Mouse (Mus musculus): ENCODE results near the gene Depp1. TPM values are rescaled to one million over a fixed set of nuclear protein-coding genes. Genes with fewer than 3 reads are reported as not detected.
A peak's percentile ranks its signal among the peaks of the same experiment; 100 is the strongest.

Gene Depp1
- polyA plus RNA-seq, 1 experiment from 2014 or later: 6.1 TPM

DNA sequence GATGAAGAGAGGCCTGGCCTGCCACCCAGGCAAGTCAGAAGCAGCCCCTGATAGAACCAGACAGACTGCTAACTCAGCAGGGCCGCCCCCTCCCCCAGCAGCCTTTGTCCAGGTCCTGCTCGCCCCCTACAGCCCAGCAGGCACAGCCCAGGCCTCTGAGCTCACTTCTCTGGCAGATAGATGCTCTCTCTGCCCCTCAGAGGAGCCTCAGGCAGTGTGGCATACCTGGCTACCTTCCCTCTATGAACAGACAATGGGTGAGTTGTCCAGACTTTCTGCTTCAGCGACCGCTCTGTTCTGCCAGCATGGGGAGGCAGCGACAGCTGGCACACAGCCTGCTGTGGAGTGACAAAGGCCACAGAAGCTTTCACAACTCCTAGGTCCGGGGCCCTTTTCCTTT is 19.7 kb downstream of the Depp1 start:
- Histone ChIP-seq H3K27ac (ENCODE audit: low read depth, low read length) (no peak overlapping the region), H3K27me3 (replicated peaks; ENCODE audit: control insufficient read depth, insufficient read depth, low read length) (no peaks in the 10 kb centered on the region), H3K9ac (ENCODE audit: low read depth, low read length) (no peak overlapping the region), H3K9me3 (ENCODE audit: control insufficient read depth, low read length) (no peaks in the 10 kb centered on the region), H3K4me1 (replicated peaks; ENCODE audit: control insufficient read depth, insufficient read depth, low read length) (peaks cover 7% of the 10 kb centered on the region), H3K36me3 (ENCODE audit: control insufficient read depth, insufficient read depth, low read length) (no peaks in the 10 kb centered on the region), H3K4me2 (no peak overlapping the region), H3K4me3 (ENCODE audit: low read depth, low read length) (no peak overlapping the region)
- ATAC-seq (replicated peaks; ENCODE audit: low FRiP score) (no peak), DNase-seq (ENCODE audit: low spot score) (no peak)
- WGBS: 61% methylated on average over 6 of the region's 6 CpGs

DNA sequence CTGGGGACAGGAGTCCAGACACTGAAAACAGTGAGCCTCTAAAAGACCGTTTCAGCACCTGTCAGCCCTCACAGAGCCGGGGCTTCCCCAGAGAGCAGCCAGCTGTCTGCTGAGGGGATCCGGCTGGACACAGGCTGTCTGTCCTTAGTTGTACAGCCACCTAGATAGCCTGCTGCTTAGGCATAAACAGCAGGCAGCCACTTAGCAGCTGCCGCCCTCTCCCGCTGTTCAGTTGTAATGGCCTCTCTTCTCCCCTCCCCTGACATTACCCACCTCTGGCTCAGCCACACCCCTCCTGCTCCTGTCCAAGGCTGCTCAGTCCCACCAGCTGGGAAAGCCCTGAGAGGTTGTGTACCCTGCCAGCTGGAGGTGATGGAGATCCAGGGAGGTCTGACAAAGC is 20.6 kb downstream of the Depp1 start:
- Histone ChIP-seq H3K27me3 (replicated peaks; ENCODE audit: control insufficient read depth, insufficient read depth, low read length) (no peaks in the 10 kb centered on the region), H3K9me3 (ENCODE audit: control insufficient read depth, low read length) (no peaks in the 10 kb centered on the region), H3K36me3 (ENCODE audit: control insufficient read depth, insufficient read depth, low read length) (no peaks in the 10 kb centered on the region), H3K4me1 (replicated peaks; ENCODE audit: control insufficient read depth, insufficient read depth, low read length) (peaks cover 7% of the 10 kb centered on the region), H3K4me3 (ENCODE audit: low read depth, low read length) (no peak overlapping the region), H3K4me2 (no peak overlapping the region), H3K27ac (ENCODE audit: low read depth, low read length) (no peak overlapping the region), H3K9ac (ENCODE audit: low read depth, low read length) (no peak overlapping the region)
- ATAC-seq (replicated peaks; ENCODE audit: low FRiP score) (no peak), DNase-seq (ENCODE audit: low spot score) (no peak)
- 41% methylated on average over 5 of the region's 5 CpGs for WGBS

DNA sequence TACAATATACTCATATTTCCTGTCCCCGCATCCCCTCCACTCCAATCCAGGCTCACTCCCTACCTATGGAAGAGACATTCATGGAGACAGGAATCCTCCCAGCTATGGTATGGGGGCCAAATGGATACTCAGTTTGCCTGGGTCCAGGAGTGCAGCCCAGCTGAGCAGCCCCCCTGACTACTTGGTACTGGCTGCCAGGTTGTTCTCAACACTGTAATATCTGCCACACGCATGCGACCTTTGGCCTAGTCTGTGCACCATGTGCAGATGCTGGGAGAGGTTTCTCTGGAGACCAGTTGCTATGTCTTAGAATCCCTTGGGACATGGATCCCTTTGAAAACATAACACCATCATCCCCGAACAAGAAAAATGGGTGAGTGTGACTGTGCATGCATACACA is 21.4 kb downstream of the Depp1 start:
- no peaks in the 10 kb centered on the region for H3K9me3 ChIP-seq (ENCODE audit: control insufficient read depth, low read length)
- peaks cover 11% of the 10 kb centered on the region for H3K4me1 ChIP-seq (replicated peaks; ENCODE audit: control insufficient read depth, insufficient read depth, low read length)
- no peak overlapping the region; the same call in 1 of the 2 replicates for H3K4me2 ChIP-seq
- no peaks in the 10 kb centered on the region for H3K36me3 ChIP-seq (ENCODE audit: control insufficient read depth, insufficient read depth, low read length)
- no peak overlapping the region for H3K4me3 ChIP-seq (ENCODE audit: low read depth, low read length)
- ATAC-seq (replicated peaks; ENCODE audit: low FRiP score): no peak
- no peak overlapping the region for H3K27ac ChIP-seq (ENCODE audit: low read depth, low read length)
- 86% methylated on average over 4 of the region's 4 CpGs for WGBS
- H3K27me3 ChIP-seq (replicated peaks; ENCODE audit: control insufficient read depth, insufficient read depth, low read length): no peaks in the 10 kb centered on the region
- DNase-seq (ENCODE audit: low spot score): no peak
- no peak overlapping the region for H3K9ac ChIP-seq (ENCODE audit: low read depth, low read length)

DNA sequence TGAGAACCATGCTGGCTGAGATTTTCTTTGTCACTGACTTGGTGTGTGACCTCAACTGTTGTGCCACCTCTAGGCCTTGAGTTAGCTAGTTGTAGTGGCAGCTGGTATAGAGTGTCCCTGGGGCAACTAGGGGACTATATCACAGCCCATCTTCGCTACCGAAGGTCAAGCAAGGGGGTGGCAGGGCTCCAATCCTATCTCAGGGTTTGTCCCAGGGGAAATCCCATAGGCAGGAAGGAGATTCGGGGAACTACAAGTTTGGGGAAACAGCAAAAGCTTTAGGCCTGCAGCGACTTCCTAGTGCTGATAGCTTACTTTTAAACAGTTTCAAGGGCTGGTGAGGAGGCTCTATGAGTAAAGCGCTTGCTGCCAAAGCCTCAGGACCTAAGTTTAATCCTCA is 21.9 kb downstream of the Depp1 start:
- no peaks in the 10 kb centered on the region for H3K9me3 ChIP-seq (ENCODE audit: control insufficient read depth, low read length)
- ATAC-seq (replicated peaks; ENCODE audit: low FRiP score) (no peak), DNase-seq (ENCODE audit: low spot score) (no peak)
- no peak overlapping the region for H3K4me2 ChIP-seq
- H3K27me3 ChIP-seq (replicated peaks; ENCODE audit: control insufficient read depth, insufficient read depth, low read length): no peaks in the 10 kb centered on the region
- H3K36me3 ChIP-seq (ENCODE audit: control insufficient read depth, insufficient read depth, low read length): no peaks in the 10 kb centered on the region
- 79% methylated on average over 5 of the region's 5 CpGs for WGBS
- no peak overlapping the region for H3K27ac ChIP-seq (ENCODE audit: low read depth, low read length)
- no peak overlapping the region for H3K9ac ChIP-seq (ENCODE audit: low read depth, low read length)
- H3K4me1 ChIP-seq (replicated peaks; ENCODE audit: control insufficient read depth, insufficient read depth, low read length): peaks cover 14% of the 10 kb centered on the region
- H3K4me3 ChIP-seq (ENCODE audit: low read depth, low read length): no peak overlapping the region

DNA sequence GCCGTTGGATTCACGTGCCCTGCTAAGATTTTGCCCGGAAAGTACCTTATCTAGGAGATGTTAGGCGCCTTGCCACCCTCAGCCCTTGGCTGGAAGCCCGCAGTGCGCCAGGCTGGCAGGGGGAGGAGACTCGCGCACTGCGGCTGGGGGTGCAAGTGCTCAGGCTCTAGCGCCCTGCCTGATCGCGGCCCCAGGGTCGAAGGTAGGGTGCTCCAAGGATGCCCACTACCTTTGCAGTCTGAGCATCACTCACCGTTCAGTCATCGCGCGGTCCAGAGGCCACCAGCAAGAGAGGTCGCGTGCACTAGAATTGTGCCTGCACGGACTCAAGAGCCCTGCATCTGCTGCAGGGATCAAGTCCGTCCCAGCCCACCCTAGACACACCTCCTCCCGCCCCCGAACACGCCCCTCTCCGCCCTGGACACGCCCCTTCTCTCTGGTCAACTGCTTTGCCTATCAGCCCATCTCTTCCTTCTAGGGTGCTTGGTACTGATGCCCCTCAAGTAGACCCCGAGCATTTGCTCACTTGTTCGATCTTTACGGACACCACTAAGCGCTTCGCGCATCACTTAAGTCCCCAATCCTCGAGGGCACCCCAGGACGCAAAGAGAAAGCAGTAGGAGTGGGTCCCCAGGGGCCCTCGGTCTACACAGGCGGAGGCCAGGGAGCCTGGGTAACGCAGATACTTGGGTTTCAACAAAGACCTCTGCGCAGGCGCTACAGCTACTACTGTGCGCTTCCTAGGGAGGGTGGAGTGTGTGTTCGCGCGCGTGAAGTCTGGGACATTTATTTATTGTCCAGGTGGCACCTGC is 23.3 kb downstream of the Depp1 start, which contains the start of gene Rassf4:
Gene Rassf4, minus strand, starts transcription at position 482 of the 812 bp plus-strand sequence.
- peaks cover 14% of the 10 kb centered on the region for H3K4me1 ChIP-seq (replicated peaks; ENCODE audit: control insufficient read depth, insufficient read depth, low read length)
- H3K27ac ChIP-seq (ENCODE audit: low read depth, low read length): no peak within 1 kb of the TSS
- H3K9me3 ChIP-seq (ENCODE audit: control insufficient read depth, low read length): no peaks in the 10 kb centered on the region
- H3K4me3 ChIP-seq (ENCODE audit: low read depth, low read length): peak within 1 kb of the TSS; percentile 58
- DNase-seq (ENCODE audit: low spot score): peak; percentile 93
- under 1% methylated on average over 44 of the region's 44 CpGs for WGBS
- H3K4me2 ChIP-seq: peak within 1 kb of the TSS; percentile 96
- H3K9ac ChIP-seq (ENCODE audit: low read depth, low read length): peak within 1 kb of the TSS; percentile 47
- no peaks in the 10 kb centered on the region for H3K36me3 ChIP-seq (ENCODE audit: control insufficient read depth, insufficient read depth, low read length)
- no peaks in the 10 kb centered on the region for H3K27me3 ChIP-seq (replicated peaks; ENCODE audit: control insufficient read depth, insufficient read depth, low read length)
- ATAC-seq (replicated peaks; ENCODE audit: low FRiP score): peak; percentile 95

DNA sequence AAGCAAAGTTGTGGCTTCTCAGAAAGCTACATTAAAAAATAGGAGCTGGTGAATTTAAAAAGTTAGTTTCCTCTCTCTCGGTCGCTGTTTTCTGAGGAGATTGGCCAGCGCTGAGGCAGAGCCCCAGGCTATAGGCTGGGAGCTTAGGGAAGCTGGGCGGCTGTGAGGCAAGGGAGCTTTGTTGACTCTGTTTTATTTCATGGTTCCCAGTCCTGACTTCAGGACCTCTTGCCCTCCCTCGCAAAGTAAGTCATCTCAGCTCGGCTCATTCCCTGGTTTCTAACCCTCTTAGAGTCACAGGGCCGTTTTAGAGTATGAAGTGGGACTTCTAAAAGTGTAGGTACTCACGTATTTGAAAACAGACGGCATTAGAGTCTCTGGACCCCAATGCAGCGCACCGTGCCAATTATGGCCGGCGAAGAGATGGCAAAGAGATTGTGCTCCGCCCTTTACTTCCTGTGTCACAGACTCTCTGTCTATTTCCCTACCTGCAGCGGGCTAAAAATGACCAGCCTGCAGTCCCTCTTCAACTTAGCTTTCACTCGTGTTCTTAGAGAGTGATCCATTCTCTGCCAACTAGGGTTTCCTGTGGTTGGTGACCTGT is 24.0 kb downstream of the Depp1 start:
- Histone ChIP-seq H3K36me3 (ENCODE audit: control insufficient read depth, insufficient read depth, low read length) (no peaks in the 10 kb centered on the region), H3K4me2 (peak overlapping the region; percentile 96), H3K4me3 (ENCODE audit: low read depth, low read length) (peak overlapping the region; percentile 58), H3K27ac (ENCODE audit: low read depth, low read length) (no peak overlapping the region), H3K27me3 (replicated peaks; ENCODE audit: control insufficient read depth, insufficient read depth, low read length) (no peaks in the 10 kb centered on the region), H3K4me1 (replicated peaks; ENCODE audit: control insufficient read depth, insufficient read depth, low read length) (peaks cover 14% of the 10 kb centered on the region), H3K9me3 (ENCODE audit: control insufficient read depth, low read length) (no peaks in the 10 kb centered on the region), H3K9ac (ENCODE audit: low read depth, low read length) (peak overlapping the region; percentile 47; the same call in 1 of the 2 replicates)
- 19% methylated on average over 16 of the region's 16 CpGs for WGBS
- ATAC-seq (replicated peaks; ENCODE audit: low FRiP score) (peak; percentile 41), DNase-seq (ENCODE audit: low spot score) (no peak)

DNA sequence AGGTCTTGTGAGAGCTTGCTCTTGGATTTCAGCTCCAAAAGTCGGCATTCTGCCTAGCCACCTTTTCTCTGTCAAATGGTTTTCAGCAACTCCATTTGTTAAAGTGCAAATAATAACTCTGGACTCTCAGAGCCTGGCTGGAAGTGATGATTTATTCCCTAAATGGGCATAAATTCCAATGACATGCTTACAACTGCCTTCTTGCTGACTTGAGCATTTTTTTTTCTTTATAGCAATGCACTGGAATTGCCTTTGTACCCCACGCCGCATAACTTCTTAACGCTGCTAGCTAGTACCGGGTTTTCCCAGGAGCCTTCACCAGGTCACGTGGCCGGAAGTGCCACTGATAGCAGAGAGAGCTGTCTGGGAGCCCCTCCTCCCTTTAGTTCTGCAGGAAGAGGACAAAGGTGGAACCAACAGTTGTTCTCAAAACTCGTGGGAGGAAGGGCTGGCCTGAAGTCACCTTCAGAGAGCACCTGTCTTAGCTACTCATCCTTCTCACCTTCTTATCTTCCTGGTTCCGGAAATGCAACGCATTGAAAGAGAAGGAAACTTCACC is 26.0 kb downstream of the Depp1 start:
- ATAC-seq (replicated peaks; ENCODE audit: low FRiP score) (no peak), DNase-seq (ENCODE audit: low spot score) (no peak)
- no peaks in the 10 kb centered on the region for H3K9me3 ChIP-seq (ENCODE audit: control insufficient read depth, low read length)
- H3K36me3 ChIP-seq (ENCODE audit: control insufficient read depth, insufficient read depth, low read length): no peaks in the 10 kb centered on the region
- no peak overlapping the region for H3K4me2 ChIP-seq
- H3K4me1 ChIP-seq (replicated peaks; ENCODE audit: control insufficient read depth, insufficient read depth, low read length): peaks cover 11% of the 10 kb centered on the region
- H3K4me3 ChIP-seq (ENCODE audit: low read depth, low read length): no peak overlapping the region
- 62% methylated on average over 10 of the region's 10 CpGs for WGBS
- H3K27ac ChIP-seq (ENCODE audit: low read depth, low read length): no peak overlapping the region
- H3K9ac ChIP-seq (ENCODE audit: low read depth, low read length): no peak overlapping the region
- no peaks in the 10 kb centered on the region for H3K27me3 ChIP-seq (replicated peaks; ENCODE audit: control insufficient read depth, insufficient read depth, low read length)

DNA sequence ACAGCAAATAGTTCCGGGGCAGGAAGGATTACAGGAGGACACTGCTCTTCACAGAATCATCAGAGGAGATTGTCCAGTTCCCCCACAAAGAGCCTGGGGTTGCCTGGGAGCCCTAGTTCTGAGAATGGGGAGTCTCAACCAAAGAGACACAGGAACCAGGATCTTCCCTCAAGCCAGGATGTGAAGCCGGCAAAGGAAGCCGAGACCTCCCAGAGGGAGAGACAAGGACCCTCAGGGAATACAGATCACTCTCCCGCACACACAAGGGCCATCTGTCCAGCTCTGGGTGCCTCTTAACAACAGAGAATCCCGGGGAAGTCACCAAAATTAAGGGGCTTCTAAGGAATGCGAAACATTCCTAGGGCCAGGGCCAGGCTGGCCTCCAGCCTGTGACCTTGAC is 26.9 kb downstream of the Depp1 start:
- no peak overlapping the region for H3K4me3 ChIP-seq (ENCODE audit: low read depth, low read length)
- DNase-seq (ENCODE audit: low spot score): no peak
- no peak overlapping the region for H3K4me2 ChIP-seq
- H3K27me3 ChIP-seq (replicated peaks; ENCODE audit: control insufficient read depth, insufficient read depth, low read length): no peaks in the 10 kb centered on the region
- ATAC-seq (replicated peaks; ENCODE audit: low FRiP score): no peak
- no peaks in the 10 kb centered on the region for H3K36me3 ChIP-seq (ENCODE audit: control insufficient read depth, insufficient read depth, low read length)
- H3K9ac ChIP-seq (ENCODE audit: low read depth, low read length): no peak overlapping the region
- peaks cover 10% of the 10 kb centered on the region for H3K4me1 ChIP-seq (replicated peaks; ENCODE audit: control insufficient read depth, insufficient read depth, low read length)
- no peaks in the 10 kb centered on the region for H3K9me3 ChIP-seq (ENCODE audit: control insufficient read depth, low read length)
- H3K27ac ChIP-seq (ENCODE audit: low read depth, low read length): no peak overlapping the region
- 74% methylated on average over 6 of the region's 6 CpGs for WGBS

Measured in liver, embryonic 11.5 days (tissue).